Mouse (Mus musculus) thymus, adult 18-20 months (tissue): ENCODE results near the gene Fam81b.

Experiments
- DNase-seq, 2 experiments: peaks; one replicate each; pipeline ENCODE4 v3.0.0; 2022; ENCODE audit warnings: mixed read lengths in 2 of 2

Fam81b gene

GRCm38 (mm10) chr13:76190273-76190672 lies 114.6 kb downstream of the Fam81b start:
- DNase-seq = no peak

GRCm38 (mm10) chr13:76189190-76189589 lies 115.7 kb downstream of the Fam81b start:
- no peak for DNase-seq

GRCm38 (mm10) chr13:76187651-76188050 lies 117.2 kb downstream of the Fam81b start:
- DNase-seq = no peak

- no peak for DNase-seq
These were observed 126.2 kb downstream of the Fam81b start for GRCm38 (mm10) chr13:76178700-76179099.

- no peak for DNase-seq
These were observed 130.6 kb downstream of the Fam81b start for GRCm38 (mm10) chr13:76174297-76174696.

GRCm38 (mm10) chr13:76160587-76160986 lies 144.3 kb downstream of the Fam81b start:
- no peak for DNase-seq

GRCm38 (mm10) chr13:76157508-76157907 lies 147.4 kb downstream of the Fam81b start:
- no peak for DNase-seq

GRCm38 (mm10) chr13:76157099-76157498 lies 147.8 kb downstream of the Fam81b start:
- DNase-seq = no peak
